8 mouse cellular contexts compared by ENCODE assay signal in genomic region chr12:75307961-75308951, GRCm38 (mm10). TPM values are rescaled to one million over a fixed set of nuclear protein-coding genes. Genes with fewer than 3 reads are reported as not detected.
A peak's percentile ranks its signal among the peaks of the same experiment; 100 is the strongest.
DNase-seq lines count a peak whose midpoint lies in the region; ATAC-seq and TF ChIP-seq lines count a peak whose summit lies in the region.

Gene Rhoj (plus strand): TSS chr12:75308322.

- no peak for TF ChIP-seq POLR2A in CH12.LX (IDR thresholded peaks at IDR 0.05; ENCODE audit: low read depth, low read length)
- peak; percentile 59 for TF ChIP-seq POLR2A in myocyte (IDR thresholded peaks at IDR 0.05; ENCODE audit: insufficient read length, low read depth)

- H3K27me3 ChIP-seq in CH12.LX (replicated peaks) = no peaks in the 10 kb centered on the region
- H3K27me3 ChIP-seq in forebrain, embryonic 14.5 days (replicated peaks; ENCODE audit: control insufficient read depth, insufficient read depth, low read length) = no peaks in the 10 kb centered on the region
- H3K27me3 ChIP-seq in heart, embryonic 16.5 days (ENCODE audit: control insufficient read depth, insufficient read depth, low read length) = peaks cover 8% of the 10 kb centered on the region
- H3K27me3 ChIP-seq in liver, embryonic 11.5 days (replicated peaks; ENCODE audit: control insufficient read depth, insufficient read depth, low read length) = peaks cover 6% of the 10 kb centered on the region; the same call in 1 of the 2 replicates
- H3K27me3 ChIP-seq in myocyte (ENCODE audit: control insufficient read depth, insufficient read depth, insufficient read length) = no peaks in the 10 kb centered on the region

- dilution Hi-C loops in CH12.LX (cut with MboI; ENCODE audit: extremely low pct_ligation_motif_present, extremely low pct_unique_long_range_greater_than_20kb, low sequenced_read_pairs) = no loop called here

- in situ Hi-C loops in CH12.LX (cut with MboI; ENCODE audit: low pct_ligation_motif_present, low pct_unique_long_range_greater_than_20kb, low sequenced_read_pairs) = no loop called here

- no peak for TF ChIP-seq EP300 in CH12.LX (IDR thresholded peaks at IDR 0.05; ENCODE audit: low read length)

- H3ac ChIP-seq in myocyte (ENCODE audit: control insufficient read depth, insufficient read length) = peak within 1 kb of the TSS; percentile 3

- H3K36me3 ChIP-seq in CH12.LX (replicated peaks in 1 of 2; ENCODE audit: control insufficient read depth in 1 of 2, insufficient read depth in 1 of 2, low read length in 1 of 2) (no peaks in the 10 kb centered on the region), myocyte (ENCODE audit: control insufficient read depth, insufficient read depth) (no peaks in the 10 kb centered on the region)
- H3K36me3 ChIP-seq in forebrain, embryonic 14.5 days (ENCODE audit: control insufficient read depth, insufficient read depth, low read length) = no peaks in the 10 kb centered on the region
- H3K36me3 ChIP-seq in heart, embryonic 16.5 days (ENCODE audit: control insufficient read depth, insufficient read depth) = no peaks in the 10 kb centered on the region
- no peaks in the 10 kb centered on the region for H3K36me3 ChIP-seq in liver, embryonic 11.5 days (ENCODE audit: control insufficient read depth, insufficient read depth, low read length)

- H3K27ac ChIP-seq in CH12.LX (ENCODE audit: insufficient read depth, low read depth) = no peak within 1 kb of the TSS
- peak within 1 kb of the TSS; percentile 55; the same call in 1 of the 2 replicates for H3K27ac ChIP-seq in forebrain, embryonic 14.5 days (ENCODE audit: low read depth, low read length)
- H3K27ac ChIP-seq in heart, embryonic 16.5 days (ENCODE audit: low read length) = peak within 1 kb of the TSS; percentile 93
- peak within 1 kb of the TSS; percentile 74 for H3K27ac ChIP-seq in liver, embryonic 11.5 days (ENCODE audit: low read depth, low read length)

- no peaks in the 10 kb centered on the region for H3K79me2 ChIP-seq in CH12.LX (replicated peaks; ENCODE audit: control insufficient read depth, extremely low read depth, insufficient read depth, poor library complexity, severe bottlenecking)
- peaks cover 4% of the 10 kb centered on the region for H3K79me2 ChIP-seq in myocyte (ENCODE audit: control insufficient read depth, insufficient read depth)

- H3K9ac ChIP-seq in CH12.LX (ENCODE audit: insufficient read depth, low read depth) = no peak within 1 kb of the TSS
- peak within 1 kb of the TSS; percentile 69 for H3K9ac ChIP-seq in forebrain, embryonic 14.5 days (ENCODE audit: low read length)
- H3K9ac ChIP-seq in heart, embryonic 16.5 days (ENCODE audit: low read length) = peak within 1 kb of the TSS; percentile 82
- peak within 1 kb of the TSS; percentile 66 for H3K9ac ChIP-seq in liver, embryonic 11.5 days (ENCODE audit: low read depth, low read length)

- under 1% methylated on average over 34 of the region's 34 CpGs for WGBS in forebrain, embryonic 14.5 days
- WGBS in heart, embryonic 16.5 days = under 1% methylated on average over 34 of the region's 34 CpGs
- under 1% methylated on average over 34 of the region's 34 CpGs for WGBS in liver, embryonic 11.5 days

- no peak for DNase-seq in CH12.LX (ENCODE audit: extremely low read depth)
- DNase-seq in cerebellum, adult 11 months = peak; percentile 15
- DNase-seq in forebrain, embryonic 14.5 days (ENCODE audit: low spot score) = peak; percentile 71
- peak; percentile 84 for DNase-seq in kidney, postnatal 14 days
- DNase-seq in liver, embryonic 11.5 days (ENCODE audit: low spot score) = peak; percentile 76
- peak; percentile 18 for DNase-seq in thymus, postnatal 0 days (ENCODE audit: low spot score)

- H3K4me1 ChIP-seq in CH12.LX (ENCODE audit: control insufficient read depth in 1 of 2, insufficient read depth in 2 of 2) = 0 out of 4 replicates have a peak, but pooled peaks cover 2 to 3% of the 10 kb centered on the region in 2 experiments
- H3K4me1 ChIP-seq in forebrain, embryonic 14.5 days (ENCODE audit: control insufficient read depth, insufficient read depth, low read length) = 0 out of 2 replicates have a peak, but pooled peaks cover 5% of the 10 kb centered on the region
- peaks cover 3% of the 10 kb centered on the region; the same call in 1 of the 2 replicates for H3K4me1 ChIP-seq in heart, embryonic 16.5 days (ENCODE audit: control insufficient read depth, insufficient read depth, low read length)
- H3K4me1 ChIP-seq in liver, embryonic 11.5 days (replicated peaks; ENCODE audit: control insufficient read depth, insufficient read depth, low read length) = peaks cover 3% of the 10 kb centered on the region; the same call in 1 of the 2 replicates

- H3K4me3 ChIP-seq in CH12.LX (replicated peaks in 1 of 3; ENCODE audit: low read depth in 2 of 3, low read length in 2 of 3, poor library complexity in 1 of 3) = no peak within 1 kb of the TSS
- H3K4me3 ChIP-seq in forebrain, embryonic 14.5 days (ENCODE audit: low read depth, low read length) = peak within 1 kb of the TSS; percentile 42
- peak within 1 kb of the TSS; percentile 62 for H3K4me3 ChIP-seq in heart, embryonic 16.5 days (ENCODE audit: low read length)
- H3K4me3 ChIP-seq in liver, embryonic 11.5 days (ENCODE audit: low read depth, low read length) = peak within 1 kb of the TSS; percentile 56
- H3K4me3 ChIP-seq in myocyte = peak within 1 kb of the TSS; percentile 87

- H3K9me3 ChIP-seq in CH12.LX (replicated peaks; ENCODE audit: low read length) = no peaks in the 10 kb centered on the region
- no peaks in the 10 kb centered on the region for H3K9me3 ChIP-seq in forebrain, embryonic 14.5 days (replicated peaks; ENCODE audit: control insufficient read depth, low read length)
- H3K9me3 ChIP-seq in heart, embryonic 16.5 days (replicated peaks; ENCODE audit: control insufficient read depth, low read length) = no peaks in the 10 kb centered on the region
- H3K9me3 ChIP-seq in liver, embryonic 11.5 days (ENCODE audit: control insufficient read depth, low read length) = no peaks in the 10 kb centered on the region

- no peak for TF ChIP-seq RAD21 in CH12.LX (IDR thresholded peaks at IDR 0.05; ENCODE audit: low read depth, low read length)

- no peak for TF ChIP-seq CTCF in CH12.LX (conservative IDR thresholded peaks at IDR 0.05 in 1 of 2, IDR thresholded peaks at IDR 0.05 in 1 of 2; ENCODE audit: low read depth in 2 of 2, low read length in 2 of 2)

- peak; percentile 86 for ATAC-seq in forebrain, embryonic 14.5 days
- ATAC-seq in heart, embryonic 16.5 days (replicated peaks; ENCODE audit: extremely low read depth, insufficient read depth, low FRiP score) = peak; percentile 80
- ATAC-seq in liver, embryonic 11.5 days (replicated peaks; ENCODE audit: low FRiP score) = peak; percentile 69

- H3K4me2 ChIP-seq in CH12.LX (ENCODE audit: insufficient read depth, low read depth, poor library complexity, severe bottlenecking) (peak within 1 kb of the TSS; percentile 40; the same call in 1 of the 2 replicates), myocyte (ENCODE audit: low read depth) (peak within 1 kb of the TSS; percentile 95)
- H3K4me2 ChIP-seq in forebrain, embryonic 14.5 days (ENCODE audit: low read length) = peak within 1 kb of the TSS; percentile 93
- H3K4me2 ChIP-seq in heart, embryonic 16.5 days (ENCODE audit: low read depth, low read length) = peak within 1 kb of the TSS; percentile 78
- H3K4me2 ChIP-seq in liver, embryonic 11.5 days = peak within 1 kb of the TSS; percentile 82

TF ChIP-seq in CH12.LX, 34 proteins besides CTCF, POLR2A, EP300 and RAD21:
- TF ChIP-seq USF1 (IDR thresholded peaks at IDR 0.05; ENCODE audit: low read depth, low read length) (no peak), MYC (IDR thresholded peaks at IDR 0.05; ENCODE audit: low read depth, low read length) (no peak), MAX (IDR thresholded peaks at IDR 0.05; ENCODE audit: low read length) (no peak), JUN (IDR thresholded peaks at IDR 0.05; ENCODE audit: insufficient read depth, low read depth, low read length) (no peak; the same call in 1 of the 2 replicates), MAZ (IDR thresholded peaks at IDR 0.05; ENCODE audit: low read depth, low read length) (no peak), ELF1 (IDR thresholded peaks at IDR 0.05; ENCODE audit: low read depth, low read length) (no peak), POLR2AphosphoS2 (IDR thresholded peaks at IDR 0.05; ENCODE audit: low read depth, low read length) (no peak)

TF ChIP-seq in myocyte, 11 proteins besides CTCF, POLR2A, EP300 and RAD21:
- TF ChIP-seq MYOG (IDR thresholded peaks at IDR 0.05; ENCODE audit: control insufficient read depth in 1 of 3, insufficient read depth in 1 of 3, insufficient read length in 2 of 3, low read depth in 2 of 3) = peak in 2 of 3 experiments; percentile 91 to 93
- TF ChIP-seq TCF12 (IDR thresholded peaks at IDR 0.05; ENCODE audit: insufficient read depth, poor library complexity, severe bottlenecking) = no peak
- TF ChIP-seq MAX (IDR thresholded peaks at IDR 0.05; ENCODE audit: low read depth) = no peak
- no peak for TF ChIP-seq USF1 (IDR thresholded peaks at IDR 0.05; ENCODE audit: low read depth)
- no peak for TF ChIP-seq CEBPB (IDR thresholded peaks at IDR 0.05; ENCODE audit: insufficient read depth, poor library complexity, severe bottlenecking)
- no peak for TF ChIP-seq E2F4 (IDR thresholded peaks at IDR 0.05; ENCODE audit: insufficient read depth)
- TF ChIP-seq SRF (IDR thresholded peaks at IDR 0.05; ENCODE audit: control insufficient read depth, insufficient read length, low read depth) = no peak
- TF ChIP-seq MYOD1 (IDR thresholded peaks at IDR 0.05; ENCODE audit: control insufficient read depth in 1 of 3, insufficient read length in 2 of 3, low read depth in 2 of 3) = peak in 2 of 3 experiments; percentile 87 to 94
- TF ChIP-seq REST (IDR thresholded peaks at IDR 0.05; ENCODE audit: insufficient read depth, insufficient read length) = no peak
- no peak for TF ChIP-seq POLR2AphosphoS2 (IDR thresholded peaks at IDR 0.05; ENCODE audit: insufficient read length, low read depth)
- peak; percentile 26 for TF ChIP-seq TCF3 (IDR thresholded peaks at IDR 0.05; ENCODE audit: insufficient read length, low read depth)

RNA-seq across cellular contexts. Expression of gene Rhoj, which starts in this region (rescaled TPM):
- total RNA-seq in CH12.LX (2012; rRNA removed) (not detected in 2 replicates), CH12.LX (2014; rRNA removed) (not detected in 2 replicates)
- polyA plus RNA-seq in CH12.LX (2012; ENCODE audit: insufficient read length, low read depth) (not detected in 2 replicates), myocyte (2012; fragmentation: generic; extraction: Trizol) (14.1 TPM)
- 20.9 and 22.5 TPM in 2 replicates for polyA plus RNA-seq in forebrain, embryonic 14.5 days (2014; fragmentation: Nextera tagmentation; extraction: Ambion mirVana)
- polyA plus RNA-seq in heart, embryonic 16.5 days (2015; fragmentation: Nextera tagmentation; extraction: Ambion mirVana) = 42.7 and 47.2 TPM in 2 replicates
- polyA plus RNA-seq in liver, embryonic 11.5 days (2014; fragmentation: Nextera tagmentation; extraction: Ambion mirVana) = 16.0 and 16.1 TPM in 2 replicates
- polyA plus RNA-seq in thymus, postnatal 0 days (2015; fragmentation: Nextera tagmentation; extraction: Ambion mirVana) = 9.0 and 10.8 TPM in 2 replicates

Comparison
In these comparisons a context has a peak if more than half of its experiments do, and no peak if none do; other contexts are left out.
1. H3K4me2 ChIP-seq: peak in every context shown above with its lines; median percentile 95 in myocyte; 93 in forebrain, embryonic 14.5 days; 82 in liver, embryonic 11.5 days; 78 in heart, embryonic 16.5 days; 40 in CH12.LX.
2. H3K4me3 ChIP-seq: peak in forebrain, embryonic 14.5 days (single experiment), heart, embryonic 16.5 days (single experiment), liver, embryonic 11.5 days (single experiment) and myocyte (single experiment); none in CH12.LX (0 of 3).
3. Peak in every context shown above with its lines, with median percentiles within 50 percentile points of each other: ATAC-seq.